Mouse (Mus musculus): ENCODE measurements around the gene Atic.

Atic gene

DNA sequence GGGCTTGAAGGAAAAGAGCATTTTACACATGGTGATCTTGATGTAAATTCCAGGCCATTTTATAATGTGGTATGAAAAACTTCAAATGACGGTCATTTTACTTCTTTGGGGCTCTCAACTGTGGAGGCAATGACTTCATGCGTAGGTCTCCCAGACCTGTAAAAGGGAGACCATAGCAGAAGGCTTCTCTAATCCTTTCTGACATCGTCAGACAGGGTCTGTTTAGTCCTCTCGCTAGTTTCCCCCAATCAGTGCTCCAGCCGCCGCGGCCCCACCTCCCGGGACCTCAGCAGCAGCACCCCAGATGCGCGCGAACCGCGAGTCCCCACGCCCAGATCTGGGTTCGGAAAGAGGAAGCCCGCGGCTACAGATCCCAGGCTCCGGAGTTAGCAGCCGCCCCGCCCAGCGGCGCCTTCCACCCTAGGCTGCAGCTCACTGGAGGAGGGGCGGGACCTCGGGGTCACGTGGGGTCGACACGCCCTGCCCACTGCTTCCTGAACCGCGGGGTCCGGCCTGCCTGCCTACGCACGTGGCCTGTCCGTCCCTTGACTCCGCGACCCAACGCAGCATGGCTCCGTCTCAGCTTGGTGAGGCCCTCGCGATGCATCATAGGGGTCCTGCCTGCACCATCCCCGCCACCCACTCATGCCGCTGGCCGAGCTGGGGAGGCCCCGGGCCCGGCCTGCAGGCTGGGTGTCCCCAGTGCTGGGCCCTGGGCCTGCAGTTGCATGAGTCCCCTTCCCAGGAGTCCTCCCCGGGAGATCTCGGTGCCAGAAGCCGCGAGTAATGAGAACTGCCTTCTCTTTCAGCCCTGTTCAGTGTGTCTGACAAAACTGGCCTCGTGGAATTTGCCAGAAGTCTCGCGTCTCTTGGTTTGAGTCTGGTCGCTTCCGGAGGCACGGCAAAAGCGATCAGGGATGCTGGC, at the start of gene Atic:
Gene Atic, plus strand, starts transcription at position 463 of the 925 bp plus-strand sequence.
- peak; percentile 50 for DNase-seq (ENCODE audit: low spot score)

DNA sequence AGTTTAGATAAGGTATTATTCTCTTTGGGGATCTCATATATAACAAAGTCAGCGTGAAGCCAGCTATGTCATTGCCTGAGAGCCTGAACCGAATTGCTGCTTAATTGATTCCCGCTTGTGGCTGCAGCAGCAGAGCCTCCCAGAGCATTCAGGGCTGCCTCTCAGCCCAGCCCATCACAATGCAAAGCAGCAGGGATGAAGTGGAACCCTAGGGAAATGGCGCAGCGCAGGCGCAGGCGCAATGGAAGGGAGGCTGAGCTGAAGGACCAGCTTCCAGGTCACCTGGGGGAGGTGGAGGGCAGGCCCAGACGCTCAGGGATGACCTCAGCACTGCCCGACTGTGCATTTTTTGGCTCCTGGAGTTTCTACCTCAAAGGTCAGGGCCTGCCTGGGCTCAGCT, 49.7 kb upstream of the Atic start:
- DNase-seq (ENCODE audit: low spot score): no peak

DNA sequence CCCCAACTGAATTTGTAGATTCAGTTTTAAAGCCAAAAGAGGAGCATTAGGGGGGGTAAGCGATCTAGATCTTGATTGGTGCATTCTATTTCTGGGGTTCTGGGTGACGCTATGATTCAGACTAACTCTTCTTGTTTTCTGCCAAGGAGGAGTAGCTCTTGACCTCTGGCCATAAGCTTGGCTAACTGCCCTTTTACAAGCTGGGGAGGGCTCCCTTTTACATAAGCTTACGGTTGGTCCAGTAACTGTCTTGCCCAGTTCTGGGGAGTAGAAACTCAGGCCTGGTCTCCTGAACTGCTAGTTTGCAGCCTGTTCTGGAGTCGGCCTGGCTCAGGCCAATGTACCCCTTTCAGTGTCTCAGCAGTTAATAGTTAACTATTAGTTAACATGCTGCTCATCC, 41.9 kb upstream of the Atic start:
- no peak for DNase-seq (ENCODE audit: low spot score)

DNA sequence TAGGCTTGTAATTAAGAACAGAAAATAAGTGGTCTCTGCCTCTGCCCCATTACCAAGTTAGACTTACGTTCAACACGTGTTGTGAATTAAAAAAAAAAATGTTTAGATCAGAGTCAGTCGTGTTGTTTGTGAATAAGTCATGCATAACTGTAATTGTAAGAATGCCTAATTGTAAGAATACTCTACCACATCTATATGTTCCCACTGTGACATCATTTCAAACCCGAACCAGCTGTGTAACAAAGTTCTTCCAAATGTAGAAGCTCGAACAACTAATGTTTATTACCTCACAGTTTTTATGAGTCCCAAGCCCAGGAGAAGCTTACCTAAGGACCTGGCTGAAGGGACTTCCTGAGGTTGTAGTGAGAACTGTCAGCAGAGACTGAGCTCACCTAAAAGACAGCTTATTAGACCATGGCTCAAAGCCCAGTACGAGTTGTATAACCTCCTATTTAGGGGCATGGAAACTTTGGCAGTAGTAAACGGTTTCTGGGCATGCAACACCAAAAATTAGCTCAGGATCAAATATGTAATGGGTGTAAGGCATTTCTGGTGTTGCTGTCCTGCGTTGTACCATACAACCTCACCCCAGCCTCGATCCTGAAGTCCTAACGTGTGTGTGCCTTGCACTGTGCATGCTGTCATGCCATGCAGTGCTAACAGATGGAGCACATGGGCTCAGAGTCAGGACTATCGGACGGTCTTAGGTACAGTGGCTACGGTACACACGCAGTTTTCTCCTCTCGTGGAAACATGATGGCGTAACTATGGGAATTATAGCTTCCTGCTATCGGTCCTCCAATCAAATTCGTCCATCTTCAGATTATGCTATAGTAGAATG, 27.9 kb upstream of the Atic start:
- no peak for DNase-seq (ENCODE audit: low spot score)

DNA sequence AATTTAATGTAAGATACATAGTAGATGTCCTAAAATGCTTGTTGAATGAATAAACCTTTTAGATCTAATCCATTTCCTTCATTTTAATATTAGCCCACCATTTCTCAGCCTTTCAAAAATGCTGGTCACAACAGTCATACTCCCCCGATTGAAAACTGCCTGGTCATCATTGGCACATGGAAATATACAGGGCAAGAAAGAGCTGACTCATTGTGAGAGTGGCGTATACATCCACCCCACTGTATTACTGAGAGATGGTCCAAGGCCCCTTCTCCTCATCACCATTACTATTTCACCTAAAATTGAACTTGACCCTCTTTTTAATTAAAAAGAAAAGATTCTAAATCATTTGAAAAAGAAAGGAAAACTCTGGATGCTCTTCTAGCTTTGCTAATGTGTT, 26.2 kb upstream of the Atic start:
- no peak for DNase-seq (ENCODE audit: low spot score)

DNA sequence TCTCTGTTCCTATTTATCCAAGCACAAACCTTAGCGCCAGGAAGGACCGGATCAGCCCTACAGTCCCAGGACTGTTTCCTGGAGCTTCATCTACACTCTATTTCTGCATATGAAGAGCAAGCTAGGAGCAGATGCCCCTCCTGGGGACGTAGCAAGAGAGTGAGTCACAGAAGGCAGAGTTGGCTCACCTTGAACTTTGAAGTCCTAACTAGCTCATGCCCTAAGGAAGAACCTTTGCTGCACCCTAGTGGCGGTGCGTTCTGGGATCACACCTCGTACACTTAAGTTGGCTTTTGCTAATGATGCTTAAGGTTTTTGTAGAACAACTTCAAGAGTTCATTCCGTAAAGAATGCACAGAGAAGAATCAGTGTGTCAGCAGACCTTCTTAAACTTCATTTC, 25.3 kb upstream of the Atic start:
- no peak for DNase-seq (ENCODE audit: low spot score)

DNA sequence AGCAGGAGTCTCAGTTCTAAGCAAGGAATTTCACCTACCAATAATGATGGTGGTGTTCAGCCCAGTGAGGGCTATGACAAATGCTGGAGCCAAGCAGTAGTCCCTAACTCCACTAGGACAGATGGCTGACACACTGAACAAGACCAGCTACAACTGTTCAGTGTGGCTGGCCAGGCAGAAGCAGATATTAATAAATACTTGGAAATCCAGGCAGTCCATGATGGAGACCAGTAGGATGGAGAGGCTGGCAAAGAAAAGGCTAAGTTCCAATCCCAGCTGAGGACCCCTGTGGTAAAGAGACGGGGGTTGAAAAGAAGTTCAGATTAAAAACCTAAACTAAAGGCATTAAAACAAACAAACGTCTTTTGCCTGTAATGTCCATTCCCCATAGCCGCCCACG, 17.3 kb upstream of the Atic start:
- no peak for DNase-seq (ENCODE audit: low spot score)

DNA sequence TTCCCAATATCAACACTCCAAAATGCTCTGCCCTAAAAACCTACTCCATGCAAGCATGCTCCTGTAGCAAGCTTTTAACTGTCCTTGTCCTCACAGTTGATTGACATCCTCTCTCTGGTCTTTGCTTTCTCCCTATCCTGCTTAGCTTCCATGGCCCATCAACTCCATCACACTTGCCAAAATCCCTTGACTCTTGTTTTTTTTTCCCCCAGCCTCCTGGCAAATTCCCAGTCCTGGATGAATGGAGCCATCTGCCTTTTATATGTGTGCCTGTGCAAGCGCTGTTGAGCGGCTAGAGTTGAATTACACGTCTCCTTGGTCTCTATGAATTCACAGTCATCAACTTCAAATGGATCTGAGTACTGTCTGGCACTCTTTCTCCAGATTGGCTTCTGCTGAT, 16.5 kb upstream of the Atic start:
- no peak for DNase-seq (ENCODE audit: low spot score)

DNA sequence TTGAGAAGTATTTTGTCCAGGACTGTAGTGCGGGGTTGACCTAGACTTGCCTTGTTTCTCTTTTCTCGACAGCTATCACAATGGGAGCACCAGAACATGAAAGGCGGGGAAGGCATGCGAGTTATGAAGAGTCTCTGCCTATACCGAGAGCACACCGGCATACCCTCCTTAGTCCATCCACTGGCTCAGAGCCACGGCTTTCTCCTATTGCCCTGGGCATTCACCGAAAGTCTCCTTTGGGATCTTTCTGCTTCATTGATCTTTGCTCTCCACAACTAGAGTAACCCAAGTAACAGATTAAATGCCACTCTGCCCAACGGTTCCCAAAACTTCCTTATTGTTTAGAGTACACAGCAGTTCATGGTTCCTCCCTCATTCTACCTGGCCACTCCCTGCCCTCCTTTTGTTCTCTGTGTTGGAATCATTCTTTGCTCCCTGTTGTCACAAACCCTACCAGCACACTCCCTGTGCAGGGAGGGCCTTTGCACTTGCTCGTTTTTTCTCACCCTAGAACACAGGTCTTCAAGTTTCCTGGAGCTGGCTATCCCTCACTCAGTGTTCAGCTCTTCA, 6.2 kb upstream of the Atic start:
- no peak for DNase-seq (ENCODE audit: low spot score)

DNA sequence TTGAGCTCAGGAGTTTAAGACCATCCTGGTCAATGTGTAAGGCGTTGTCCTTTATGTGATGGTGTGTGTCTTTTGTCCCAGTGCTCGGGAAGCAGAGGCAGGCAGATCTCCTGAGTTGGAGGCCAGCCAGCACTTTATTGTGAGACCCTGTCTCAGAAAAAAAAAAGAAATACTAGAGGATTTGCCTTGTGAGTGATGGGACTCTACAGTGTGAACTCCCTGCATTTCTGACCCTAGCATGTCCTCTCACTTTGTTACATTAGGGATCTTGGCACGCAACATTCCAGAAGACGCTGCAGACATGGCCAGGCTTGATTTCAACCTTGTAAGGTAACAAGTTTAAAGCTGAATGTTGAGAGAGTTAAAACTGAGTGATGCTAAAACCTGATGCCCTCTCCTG, 3.7 kb downstream of the Atic start:
- no peak for DNase-seq (ENCODE audit: low spot score)

DNA sequence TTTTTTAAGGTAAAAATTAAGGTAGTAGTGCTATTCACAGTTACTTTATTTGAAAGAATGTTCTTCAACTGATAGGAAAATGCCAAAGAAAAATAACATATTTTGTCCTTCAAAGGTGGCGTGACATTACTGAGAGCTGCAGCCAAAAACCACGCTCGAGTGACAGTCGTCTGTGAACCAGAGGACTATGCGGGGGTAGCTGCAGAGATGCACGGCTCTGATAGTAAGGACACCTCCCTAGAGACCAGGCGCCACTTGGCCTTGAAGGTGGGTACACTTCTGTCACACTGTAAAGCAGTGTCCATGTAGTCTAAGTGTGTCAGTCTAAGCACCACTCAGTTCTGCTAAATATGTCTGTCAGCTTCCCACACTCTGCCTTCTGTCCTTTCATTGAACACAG, 7.3 kb downstream of the Atic start:
- DNase-seq (ENCODE audit: low spot score): no peak

DNA sequence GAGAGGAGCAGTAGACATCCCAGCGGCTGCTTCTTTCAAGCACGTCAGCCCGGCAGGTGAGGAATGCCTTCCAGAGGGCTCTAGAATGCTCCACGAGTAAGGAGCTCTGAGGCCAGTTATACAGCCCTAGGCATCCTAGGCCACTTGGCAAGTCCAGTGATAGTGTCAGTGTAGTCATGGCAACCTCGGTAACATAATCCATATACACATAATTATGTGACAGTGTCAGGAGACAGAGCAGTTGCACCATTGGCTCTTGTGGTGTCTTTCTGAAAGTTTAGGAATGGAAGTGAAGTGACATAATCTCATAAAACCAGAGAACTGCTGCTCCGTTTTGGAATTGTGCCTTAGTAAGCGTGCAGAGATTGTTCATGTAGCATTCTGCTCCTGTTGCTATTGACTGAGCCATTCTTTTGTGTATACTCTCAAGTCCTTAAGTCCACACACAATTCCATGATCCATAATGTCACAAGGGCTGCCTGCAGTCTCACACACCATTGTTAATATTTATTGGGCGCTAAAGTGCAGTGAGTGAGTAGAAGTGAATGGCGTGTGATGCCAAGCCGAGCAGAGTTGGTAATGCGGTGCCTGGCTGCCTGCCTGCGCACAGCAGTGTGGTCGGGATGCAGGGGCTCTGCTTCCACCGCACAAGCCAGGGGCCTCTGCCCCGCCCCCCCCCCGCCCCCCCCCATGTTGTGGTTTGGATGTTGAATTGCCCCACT, 11.1 kb downstream of the Atic start:
- DNase-seq (ENCODE audit: low spot score): no peak

DNA sequence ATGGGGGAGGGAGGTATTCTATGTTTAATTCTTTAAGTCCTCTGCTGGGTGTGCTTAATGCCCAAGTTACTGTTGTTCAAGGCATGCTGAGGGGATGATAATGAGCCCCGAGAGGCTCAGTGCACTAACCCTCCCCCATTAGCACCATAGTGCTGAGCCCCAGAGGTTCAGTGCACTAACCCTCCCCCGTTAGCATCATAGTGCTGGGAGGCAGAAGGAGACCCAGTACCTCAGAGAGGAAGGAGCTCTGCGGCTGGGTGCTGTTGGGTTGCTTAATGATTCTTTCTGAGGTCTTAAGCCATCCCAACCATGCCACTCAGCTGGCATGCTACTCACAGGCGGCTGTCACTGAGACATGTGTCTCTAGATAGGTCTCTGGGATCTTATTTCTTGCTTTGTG, 13.2 kb downstream of the Atic start:
- DNase-seq (ENCODE audit: low spot score): no peak

DNA sequence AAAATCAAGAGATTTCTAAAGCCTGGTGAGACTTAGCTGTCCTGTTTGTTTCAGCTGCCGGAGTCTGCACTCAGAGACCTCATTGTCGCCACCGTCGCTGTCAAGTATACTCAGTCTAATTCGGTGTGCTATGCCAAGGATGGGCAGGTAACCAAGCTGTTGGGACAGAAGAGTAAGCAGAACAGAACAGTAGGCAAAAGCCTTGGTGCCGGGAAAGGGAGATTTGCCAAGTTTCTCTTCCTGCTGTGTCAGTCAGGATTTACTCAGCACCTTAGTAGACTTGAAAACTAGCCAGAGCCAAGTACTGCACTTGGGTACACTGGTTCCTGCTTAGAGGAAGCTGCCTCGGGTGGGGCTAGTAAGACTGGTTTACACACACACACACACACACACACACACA, 19.0 kb downstream of the Atic start:
- DNase-seq (ENCODE audit: low spot score): no peak

DNA sequence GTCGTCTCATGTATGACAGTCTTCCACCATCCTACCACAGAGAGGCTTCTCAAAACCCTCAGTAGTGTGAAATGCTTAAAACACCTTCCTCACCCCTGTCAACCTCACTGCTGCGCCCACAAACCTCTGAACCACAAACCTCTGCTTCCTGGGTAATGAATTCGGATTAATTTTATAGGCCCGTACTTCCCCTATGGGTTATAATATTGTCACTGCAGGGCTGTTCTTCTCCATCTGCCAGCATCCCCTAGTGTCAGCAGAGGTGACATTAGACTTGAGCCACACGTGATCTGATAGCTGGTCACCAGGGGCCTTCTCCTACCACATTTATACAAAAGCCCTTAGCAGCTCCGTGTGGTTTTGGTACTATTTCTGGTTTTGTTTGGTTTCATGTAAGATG, 19.9 kb downstream of the Atic start:
- DNase-seq (ENCODE audit: low spot score): no peak

DNA sequence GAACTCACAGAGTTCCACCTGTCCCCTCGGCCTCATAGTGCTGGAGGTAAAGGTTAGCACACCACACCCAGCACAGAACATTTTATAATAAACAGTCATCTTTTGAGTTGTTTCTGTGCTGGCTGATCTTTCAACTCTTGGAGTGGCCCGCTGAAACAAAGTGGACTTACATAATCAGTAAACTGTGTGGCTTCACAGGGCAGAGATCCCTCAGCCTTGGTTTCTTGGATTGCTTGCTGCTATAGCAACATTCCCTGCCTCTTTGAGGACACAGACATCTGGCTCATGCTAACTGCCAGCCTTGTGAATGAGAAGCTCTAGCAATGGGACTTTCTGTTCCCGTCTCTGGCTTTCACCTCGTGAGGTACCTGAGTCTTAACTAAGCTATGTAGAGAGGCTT, 22.6 kb downstream of the Atic start:
- no peak for DNase-seq (ENCODE audit: low spot score)

DNA sequence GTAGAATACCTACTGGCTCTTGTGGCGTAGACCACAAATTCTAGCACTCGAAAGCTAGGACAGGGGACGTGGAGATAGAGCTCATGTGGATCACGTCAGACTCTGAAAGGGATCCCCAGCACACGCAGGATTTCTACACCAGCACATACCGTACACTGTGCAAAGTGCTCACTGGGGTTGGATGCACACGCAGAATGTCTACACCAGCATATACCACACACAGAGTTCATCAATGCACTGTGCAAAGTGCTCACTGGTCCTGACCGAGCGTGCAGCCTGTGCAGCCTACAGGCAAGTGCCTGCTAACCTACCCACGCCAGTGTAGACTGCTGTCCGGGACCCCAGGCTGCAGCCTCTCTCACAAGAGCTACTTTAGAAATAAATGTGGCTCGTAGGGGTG, 23.5 kb downstream of the Atic start:
- DNase-seq (ENCODE audit: low spot score): no peak

DNA sequence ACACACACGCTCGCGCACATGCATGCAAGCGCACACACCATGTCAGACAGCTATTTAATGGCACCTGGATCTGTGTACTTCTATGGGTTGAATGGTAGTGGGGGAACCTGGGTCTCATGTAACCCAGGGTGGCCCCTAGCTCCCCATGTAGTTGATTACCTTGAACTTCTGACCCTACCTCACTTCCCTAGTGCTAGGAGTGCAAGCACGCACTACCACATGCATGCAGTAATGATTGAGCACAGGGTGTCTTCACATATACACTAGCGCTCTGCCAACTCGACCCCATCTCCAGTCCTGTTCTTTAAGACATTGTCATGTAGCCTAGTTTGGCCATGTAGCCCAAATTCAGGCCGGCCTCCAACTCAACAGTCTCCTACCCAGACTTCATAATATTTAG, 26.4 kb downstream of the Atic start:
- DNase-seq (ENCODE audit: low spot score): no peak

DNA sequence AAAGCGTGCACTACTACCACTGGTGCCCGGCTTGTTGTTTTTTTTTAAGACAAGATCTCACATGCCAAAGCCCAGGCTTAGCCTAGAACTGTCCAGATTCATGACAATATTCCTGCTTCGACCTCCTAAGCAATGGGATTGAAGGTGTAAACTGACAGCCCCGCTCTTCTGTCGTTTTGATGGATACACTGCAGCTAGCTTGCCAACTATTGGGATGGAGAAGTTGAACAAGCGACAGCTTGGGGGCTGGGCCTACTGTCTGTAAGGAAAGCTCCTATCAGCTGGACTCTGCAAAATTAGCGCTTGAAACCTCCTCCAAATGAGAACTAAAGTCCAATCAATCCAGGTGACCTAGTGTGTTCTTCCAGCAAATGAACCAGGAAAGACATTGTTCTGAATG, 26.9 kb downstream of the Atic start:
- no peak for DNase-seq (ENCODE audit: low spot score)

DNA sequence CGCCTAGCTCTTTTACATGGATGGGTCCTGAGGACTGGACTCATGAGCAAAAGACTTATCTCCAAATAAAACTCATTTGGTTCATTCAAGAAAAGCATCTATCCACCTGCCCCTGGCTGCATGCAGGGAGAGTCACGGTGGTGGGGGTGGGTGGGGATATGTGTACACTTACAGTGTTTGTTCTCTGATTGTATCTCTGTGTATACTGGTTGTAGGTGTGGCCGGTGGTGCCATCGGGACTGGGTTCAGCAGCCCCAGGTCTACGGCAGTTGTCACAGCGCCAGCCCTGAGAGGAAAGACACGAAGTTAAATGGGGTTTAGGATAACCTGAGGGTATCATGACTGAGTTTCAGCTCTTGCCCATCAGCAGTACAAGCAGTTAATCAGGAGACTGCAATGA, 29.7 kb downstream of the Atic start:
- DNase-seq (ENCODE audit: low spot score): no peak

DNA sequence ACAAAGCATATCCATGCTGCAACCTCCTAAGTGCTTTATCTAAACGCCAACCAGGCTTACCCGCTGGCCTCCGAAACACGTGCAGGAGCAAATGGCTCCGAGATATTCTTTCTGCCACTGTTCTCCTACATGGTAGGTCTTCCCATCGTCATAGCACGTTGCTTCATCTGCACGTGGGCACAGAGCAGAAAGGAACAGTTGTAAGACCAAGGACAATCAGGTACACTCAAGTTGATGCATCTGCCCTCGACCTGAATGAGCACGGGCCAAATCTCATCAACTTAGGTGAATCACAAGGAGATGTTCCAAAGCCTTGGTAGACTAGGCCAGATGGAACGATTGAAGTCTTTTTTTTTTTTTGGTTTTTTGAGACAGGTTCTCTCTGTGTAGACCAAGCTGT, 33.1 kb downstream of the Atic start:
- no peak for DNase-seq (ENCODE audit: low spot score)

DNA sequence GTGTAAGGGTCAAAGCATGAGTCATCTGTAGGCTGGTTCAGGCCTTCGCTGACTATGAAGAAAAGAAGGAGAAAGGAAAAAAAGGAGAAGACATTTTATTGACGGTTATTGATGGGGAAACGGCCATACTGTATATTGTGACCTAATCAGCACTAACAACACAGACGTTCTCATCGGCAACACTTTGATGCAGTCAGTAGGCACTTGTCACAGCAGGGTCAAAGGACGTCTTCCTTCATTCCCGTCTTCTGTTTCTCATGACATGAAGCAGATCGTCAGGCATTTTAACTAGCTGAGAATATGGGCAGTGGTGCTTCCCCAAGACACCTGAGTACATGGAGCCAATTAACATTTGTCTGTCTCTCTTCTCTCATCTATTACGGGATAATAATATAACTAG, 36.2 kb downstream of the Atic start:
- no peak for DNase-seq (ENCODE audit: low spot score)

All from urinary bladder, postnatal 10 days (tissue).